Mouse (Mus musculus): ENCODE data around the gene Mcf2l. TPM values are rescaled to one million over a fixed set of nuclear protein-coding genes. Genes with fewer than 3 reads are reported as not detected.

Gene Mcf2l
- polyA plus RNA-seq, 1 experiment from 2014 or later, result 11.5 TPM

GRCm38 (mm10) chr8:12842342-12842995 is 31.1 kb upstream of the Mcf2l start:
- Histone ChIP-seq H3K27me3 (replicated peaks) (no peaks in the 10 kb centered on the region), H3K4me2 (no peak overlapping the region), H3K9me3 (replicated peaks) (no peaks in the 10 kb centered on the region), H3K9ac (no peak overlapping the region), H3K4me3 (no peak overlapping the region), H3K4me1 (replicated peaks) (no peaks in the 10 kb centered on the region), H3K27ac (ENCODE audit: poor library complexity, severe bottlenecking) (no peak overlapping the region), H3K36me3 (peaks cover 64% of the 10 kb centered on the region)
- 84% methylated on average over 11 of the region's 11 CpGs for WGBS
- ATAC-seq (ENCODE audit: insufficient number of reproducible peaks, low FRiP score), result no peak

- Histone ChIP-seq H3K4me3 (no peak overlapping the region), H3K9ac (no peak overlapping the region), H3K36me3 (peaks cover 69% of the 10 kb centered on the region), H3K9me3 (replicated peaks) (no peaks in the 10 kb centered on the region), H3K4me2 (no peak overlapping the region), H3K4me1 (replicated peaks) (no peaks in the 10 kb centered on the region), H3K27me3 (replicated peaks) (no peaks in the 10 kb centered on the region), H3K27ac (ENCODE audit: poor library complexity, severe bottlenecking) (no peak overlapping the region)
- ATAC-seq (ENCODE audit: insufficient number of reproducible peaks, low FRiP score), result no peak
- 87% methylated on average over 16 of the region's 16 CpGs for WGBS
Observed at GRCm38 (mm10) chr8:12844347-12844950, 29.2 kb upstream of the Mcf2l start.

GRCm38 (mm10) chr8:12846447-12846846 is 27.2 kb upstream of the Mcf2l start:
- Histone ChIP-seq H3K27me3 (replicated peaks) (no peaks in the 10 kb centered on the region), H3K4me1 (replicated peaks) (no peaks in the 10 kb centered on the region), H3K4me3 (no peak overlapping the region), H3K9me3 (replicated peaks) (no peaks in the 10 kb centered on the region), H3K4me2 (no peak overlapping the region), H3K27ac (ENCODE audit: poor library complexity, severe bottlenecking) (no peak overlapping the region), H3K36me3 (peaks cover 79% of the 10 kb centered on the region), H3K9ac (no peak overlapping the region)
- 84% methylated on average over 6 of the region's 6 CpGs for WGBS
- ATAC-seq (ENCODE audit: insufficient number of reproducible peaks, low FRiP score), result no peak

- 83% methylated on average over 10 of the region's 10 CpGs for WGBS
- Histone ChIP-seq H3K36me3 (peaks cover 65% of the 10 kb centered on the region), H3K4me1 (replicated peaks) (peaks cover 10% of the 10 kb centered on the region), H3K9ac (no peak overlapping the region), H3K4me2 (no peak overlapping the region), H3K27ac (ENCODE audit: poor library complexity, severe bottlenecking) (no peak overlapping the region), H3K9me3 (replicated peaks) (no peaks in the 10 kb centered on the region), H3K27me3 (replicated peaks) (no peaks in the 10 kb centered on the region), H3K4me3 (no peak overlapping the region)
- ATAC-seq (ENCODE audit: insufficient number of reproducible peaks, low FRiP score), result no peak
Observed at GRCm38 (mm10) chr8:12851241-12851640, 22.4 kb upstream of the Mcf2l start.

- ATAC-seq (ENCODE audit: insufficient number of reproducible peaks, low FRiP score), result peak; percentile 40; the same call in 1 of the 2 replicates
- no peaks in the 10 kb centered on the region for H3K9me3 ChIP-seq (replicated peaks)
- 48% methylated on average over 15 of the region's 15 CpGs for WGBS
- peaks cover 63% of the 10 kb centered on the region for H3K36me3 ChIP-seq
- H3K4me2 ChIP-seq, result no peak overlapping the region
- H3K9ac ChIP-seq, result no peak overlapping the region
- H3K4me1 ChIP-seq (replicated peaks), result peaks cover 15% of the 10 kb centered on the region
- no peaks in the 10 kb centered on the region for H3K27me3 ChIP-seq (replicated peaks)
- H3K4me3 ChIP-seq, result no peak overlapping the region
- no peak overlapping the region for H3K27ac ChIP-seq (ENCODE audit: poor library complexity, severe bottlenecking)
Observed at GRCm38 (mm10) chr8:12856038-12856437, 17.6 kb upstream of the Mcf2l start.

- Histone ChIP-seq H3K27ac (ENCODE audit: poor library complexity, severe bottlenecking) (no peak overlapping the region), H3K9me3 (replicated peaks) (no peaks in the 10 kb centered on the region), H3K4me2 (no peak overlapping the region), H3K36me3 (peaks cover 77% of the 10 kb centered on the region), H3K4me1 (replicated peaks) (no peaks in the 10 kb centered on the region), H3K27me3 (replicated peaks) (no peaks in the 10 kb centered on the region), H3K4me3 (no peak overlapping the region), H3K9ac (no peak overlapping the region)
- 88% methylated on average over 3 of the region's 3 CpGs for WGBS
- no peak for ATAC-seq (ENCODE audit: insufficient number of reproducible peaks, low FRiP score)
Observed at GRCm38 (mm10) chr8:12863061-12863460, 10.5 kb upstream of the Mcf2l start.

- no peak overlapping the region for H3K4me3 ChIP-seq
- no peaks in the 10 kb centered on the region for H3K4me1 ChIP-seq (replicated peaks)
- H3K9ac ChIP-seq, result no peak overlapping the region
- H3K27me3 ChIP-seq (replicated peaks), result no peaks in the 10 kb centered on the region
- H3K9me3 ChIP-seq (replicated peaks), result no peaks in the 10 kb centered on the region
- H3K4me2 ChIP-seq, result no peak overlapping the region
- WGBS, result 84% methylated on average over 14 of the region's 14 CpGs
- H3K36me3 ChIP-seq, result peaks cover 72% of the 10 kb centered on the region
- no peak overlapping the region for H3K27ac ChIP-seq (ENCODE audit: poor library complexity, severe bottlenecking)
- no peak for ATAC-seq (ENCODE audit: insufficient number of reproducible peaks, low FRiP score)
Observed at GRCm38 (mm10) chr8:12863608-12864007, 10.0 kb upstream of the Mcf2l start.

- Histone ChIP-seq H3K36me3 (peaks cover 53% of the 10 kb centered on the region), H3K9me3 (replicated peaks) (no peaks in the 10 kb centered on the region), H3K4me3 (no peak overlapping the region), H3K27me3 (replicated peaks) (no peaks in the 10 kb centered on the region), H3K4me1 (replicated peaks) (no peaks in the 10 kb centered on the region), H3K4me2 (no peak overlapping the region), H3K9ac (no peak overlapping the region), H3K27ac (ENCODE audit: poor library complexity, severe bottlenecking) (no peak overlapping the region)
- 73% methylated on average over 6 of the region's 6 CpGs for whole genome bisulfite sequencing
- no peak for ATAC-seq (ENCODE audit: insufficient number of reproducible peaks, low FRiP score)
Observed at GRCm38 (mm10) chr8:12865790-12866189, 7.8 kb upstream of the Mcf2l start.

GRCm38 (mm10) chr8:12869661-12870060 is 3.9 kb upstream of the Mcf2l start:
- peaks cover 16% of the 10 kb centered on the region for H3K36me3 ChIP-seq
- peaks cover 21% of the 10 kb centered on the region for H3K4me1 ChIP-seq (replicated peaks)
- no peak overlapping the region for H3K4me2 ChIP-seq
- no peak overlapping the region for H3K9ac ChIP-seq
- no peak overlapping the region for H3K4me3 ChIP-seq
- no peak overlapping the region for H3K27ac ChIP-seq (ENCODE audit: poor library complexity, severe bottlenecking)
- H3K27me3 ChIP-seq (replicated peaks), result peaks cover 8% of the 10 kb centered on the region
- no peak for ATAC-seq (ENCODE audit: insufficient number of reproducible peaks, low FRiP score)
- 66% methylated on average over 3 of the region's 3 CpGs for WGBS
- no peaks in the 10 kb centered on the region for H3K9me3 ChIP-seq (replicated peaks)

GRCm38 (mm10) chr8:12870656-12871055 is 3.0 kb upstream of the Mcf2l start:
- 82% methylated on average over 5 of the region's 5 CpGs for WGBS
- peaks cover 21% of the 10 kb centered on the region for H3K4me1 ChIP-seq (replicated peaks)
- H3K36me3 ChIP-seq, result peaks cover 6% of the 10 kb centered on the region; the same call in 1 of the 2 replicates
- H3K9ac ChIP-seq, result no peak overlapping the region
- H3K4me3 ChIP-seq, result no peak overlapping the region
- H3K27me3 ChIP-seq (replicated peaks), result peaks cover 15% of the 10 kb centered on the region
- no peak overlapping the region for H3K4me2 ChIP-seq
- no peak overlapping the region for H3K27ac ChIP-seq (ENCODE audit: poor library complexity, severe bottlenecking)
- H3K9me3 ChIP-seq (replicated peaks), result no peaks in the 10 kb centered on the region
- no peak for ATAC-seq (ENCODE audit: insufficient number of reproducible peaks, low FRiP score)

DNA sequence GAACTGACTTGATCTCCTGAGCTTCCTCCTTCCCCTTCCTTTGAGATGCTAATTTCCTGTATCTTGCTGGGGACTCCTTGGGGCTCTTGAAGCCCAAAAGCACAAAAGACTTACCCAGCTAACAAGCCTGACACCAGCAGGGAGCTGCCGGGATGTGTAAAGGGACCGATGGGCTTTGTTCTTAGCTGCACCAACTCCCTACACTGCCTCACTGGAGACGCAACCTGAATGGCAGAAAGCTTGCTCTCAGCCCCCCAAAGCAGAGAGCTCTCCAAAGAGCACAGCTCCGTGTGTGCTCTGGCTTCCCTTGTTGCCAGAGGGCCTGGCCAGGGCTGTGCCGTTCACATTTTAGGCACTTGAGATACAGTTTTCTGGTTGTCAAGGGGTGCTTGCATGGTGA is 2.1 kb upstream of the Mcf2l start:
- peaks cover 21% of the 10 kb centered on the region for H3K27me3 ChIP-seq (replicated peaks)
- WGBS, result 7% methylated on average over 5 of the region's 5 CpGs

DNA sequence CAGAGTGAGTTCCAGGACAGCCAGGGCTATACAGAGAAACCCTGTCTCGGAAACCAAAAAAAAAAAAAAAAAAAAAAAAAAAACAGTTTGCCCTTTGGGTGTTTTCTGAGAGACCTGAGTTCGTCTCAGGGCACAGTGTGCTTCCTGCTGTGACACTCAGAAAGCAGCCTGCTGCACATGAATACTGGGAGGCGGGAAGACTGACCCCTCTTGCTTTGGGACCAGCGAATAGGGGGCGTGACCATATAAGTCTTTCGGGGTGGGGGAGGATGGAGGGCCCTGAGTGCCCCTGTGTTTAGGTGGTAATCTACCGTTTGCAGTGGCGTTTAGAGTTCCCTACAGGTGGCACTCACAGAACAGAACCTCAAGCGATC is 636 bp upstream of the Mcf2l start:
- 13% methylated on average over 9 of the region's 9 CpGs for WGBS
- Histone ChIP-seq H3K27ac (ENCODE audit: poor library complexity, severe bottlenecking) (no peak overlapping the region), H3K27me3 (replicated peaks) (peaks cover 21% of the 10 kb centered on the region), H3K9ac (peak overlapping the region; percentile 59), H3K4me3 (peak overlapping the region; percentile 59), H3K4me2 (peak overlapping the region; percentile 79), H3K9me3 (replicated peaks) (no peaks in the 10 kb centered on the region), H3K36me3 (no peaks in the 10 kb centered on the region), H3K4me1 (replicated peaks) (peaks cover 24% of the 10 kb centered on the region)
- no peak for ATAC-seq (ENCODE audit: insufficient number of reproducible peaks, low FRiP score)

More for the DNA sequence above, 2.1 kb upstream of the Mcf2l start:
- Histone ChIP-seq H3K27ac (ENCODE audit: poor library complexity, severe bottlenecking) (no peak overlapping the region), H3K4me2 (no peak overlapping the region), H3K4me3 (no peak overlapping the region), H3K9ac (no peak overlapping the region), H3K36me3 (no peaks in the 10 kb centered on the region; the same call in 1 of the 2 replicates), H3K4me1 (replicated peaks) (peaks cover 21% of the 10 kb centered on the region), H3K9me3 (replicated peaks) (no peaks in the 10 kb centered on the region)
- no peak for ATAC-seq (ENCODE audit: insufficient number of reproducible peaks, low FRiP score)

Measured in heart, embryonic 12.5 days (tissue).